ENCODE assay signal across 10 mouse cellular contexts in genomic region chr10:105639011-105639451, GRCm38 (mm10).
DNase-seq lines count a peak whose midpoint lies in the region; ATAC-seq lines count a peak whose summit lies in the region.
"Had no signal": no experiment of that assay in that cellular context is flagged by ENCODE, and none has a peak within 500 bp of the region (broad histone marks: within the 10 kb centered on the region; RNA-seq: fewer than 3 reads in every experiment).

No protein-coding gene starts in this region.

- H3K9me3 ChIP-seq in forebrain, embryonic 11.5 days (ENCODE audit: control insufficient read depth, low read length) = no peaks in the 10 kb centered on the region
- H3K9me3 ChIP-seq in forebrain, embryonic 10.5 days = no peaks in the 10 kb centered on the region
- no peaks in the 10 kb centered on the region for H3K9me3 ChIP-seq in neural tube, embryonic 15.5 days (replicated peaks)
- H3K9me3 ChIP-seq in liver, embryonic 11.5 days (ENCODE audit: control insufficient read depth, low read length) = no peaks in the 10 kb centered on the region
- H3K9me3 ChIP-seq: limb, embryonic 13.5 days had no signal

- intact Hi-C loops in gastrocnemius, postnatal 14 days (cut with DNase I; ENCODE audit: low total_unique reads) = no loop called here

- WGBS in forebrain, embryonic 11.5 days = 92% methylated on average over 9 of the region's 9 CpGs
- whole genome bisulfite sequencing in forebrain, embryonic 10.5 days = 90% methylated on average over 9 of the region's 9 CpGs
- 24% methylated on average over 9 of the region's 9 CpGs for WGBS in neural tube, embryonic 15.5 days
- 85% methylated on average over 9 of the region's 9 CpGs for WGBS in liver, embryonic 11.5 days

- H3K27ac ChIP-seq in forebrain, embryonic 11.5 days (ENCODE audit: low read depth, low read length) = no peak overlapping the region
- no peak overlapping the region for H3K27ac ChIP-seq in forebrain, embryonic 10.5 days
- peak overlapping the region; percentile 58 for H3K27ac ChIP-seq in neural tube, embryonic 15.5 days (replicated peaks)
- no peak overlapping the region for H3K27ac ChIP-seq in liver, embryonic 11.5 days (ENCODE audit: low read depth, low read length)
- H3K27ac ChIP-seq: limb, embryonic 13.5 days had no signal

- H3K36me3 ChIP-seq in forebrain, embryonic 11.5 days (ENCODE audit: control insufficient read depth, insufficient read depth, low read length) = no peaks in the 10 kb centered on the region
- no peaks in the 10 kb centered on the region for H3K36me3 ChIP-seq in forebrain, embryonic 10.5 days (replicated peaks)
- no peaks in the 10 kb centered on the region for H3K36me3 ChIP-seq in neural tube, embryonic 15.5 days
- H3K36me3 ChIP-seq in liver, embryonic 11.5 days (ENCODE audit: control insufficient read depth, insufficient read depth, low read length) = no peaks in the 10 kb centered on the region
- H3K36me3 ChIP-seq: limb, embryonic 13.5 days had no signal

- no peak overlapping the region for H3K9ac ChIP-seq in forebrain, embryonic 11.5 days (ENCODE audit: low read length)
- no peak overlapping the region for H3K9ac ChIP-seq in neural tube, embryonic 15.5 days (replicated peaks)
- H3K9ac ChIP-seq in liver, embryonic 11.5 days (ENCODE audit: low read depth, low read length) = no peak overlapping the region
- H3K9ac ChIP-seq: limb, embryonic 13.5 days had no signal

- no peak overlapping the region for H3K4me3 ChIP-seq in forebrain, embryonic 11.5 days (ENCODE audit: low read depth, low read length)
- H3K4me3 ChIP-seq in forebrain, embryonic 10.5 days = no peak overlapping the region
- H3K4me3 ChIP-seq in neural tube, embryonic 15.5 days (replicated peaks) = no peak overlapping the region
- H3K4me3 ChIP-seq in liver, embryonic 11.5 days (ENCODE audit: low read depth, low read length) = no peak overlapping the region
- H3K4me3 ChIP-seq: limb, embryonic 13.5 days had no signal

- DNase-seq in forebrain, embryonic 11.5 days (ENCODE audit: low spot score) = no peak
- no peak for DNase-seq in forebrain, embryonic 10.5 days (ENCODE audit: extremely low spot score, low spot score)
- peak; percentile 48 for DNase-seq in embryo, embryonic 11 days
- peak; percentile 25 to 35 for DNase-seq in layer of hippocampus, postnatal 10 days (ENCODE audit: low spot score in 2 of 2)
- no peak for DNase-seq in liver, embryonic 11.5 days (ENCODE audit: low spot score)
- no peak for DNase-seq in gastrocnemius, postnatal 14 days
- no peak for DNase-seq in heart, adult 9 months (ENCODE audit: low spot score in 2 of 2)
- DNase-seq: adrenal gland, postnatal 36 days had no signal

- H3K4me2 ChIP-seq in forebrain, embryonic 11.5 days (ENCODE audit: low read depth, low read length, severe bottlenecking) = no peak overlapping the region
- H3K4me2 ChIP-seq in neural tube, embryonic 15.5 days = peak overlapping the region; percentile 38
- no peak overlapping the region for H3K4me2 ChIP-seq in liver, embryonic 11.5 days
- H3K4me2 ChIP-seq: limb, embryonic 13.5 days had no signal

- no peaks in the 10 kb centered on the region for H3K4me1 ChIP-seq in forebrain, embryonic 11.5 days (replicated peaks; ENCODE audit: control insufficient read depth, insufficient read depth, low read length)
- no peaks in the 10 kb centered on the region for H3K4me1 ChIP-seq in forebrain, embryonic 10.5 days
- H3K4me1 ChIP-seq in neural tube, embryonic 15.5 days = peaks cover 10% of the 10 kb centered on the region; the same call in 1 of the 2 replicates
- H3K4me1 ChIP-seq in liver, embryonic 11.5 days (replicated peaks; ENCODE audit: control insufficient read depth, insufficient read depth, low read length) = no peaks in the 10 kb centered on the region
- H3K4me1 ChIP-seq: limb, embryonic 13.5 days had no signal

- H3K27me3 ChIP-seq in forebrain, embryonic 11.5 days (ENCODE audit: control insufficient read depth, insufficient read depth, low read length) = no peaks in the 10 kb centered on the region
- no peaks in the 10 kb centered on the region for H3K27me3 ChIP-seq in forebrain, embryonic 10.5 days (ENCODE audit: poor library complexity, severe bottlenecking)
- H3K27me3 ChIP-seq in neural tube, embryonic 15.5 days (replicated peaks) = no peaks in the 10 kb centered on the region
- H3K27me3 ChIP-seq in liver, embryonic 11.5 days (replicated peaks; ENCODE audit: control insufficient read depth, insufficient read depth, low read length) = no peaks in the 10 kb centered on the region
- H3K27me3 ChIP-seq: limb, embryonic 13.5 days had no signal

- 0 out of 2 replicates have a peak, but pooled peaks have one; percentile 28 for ATAC-seq in forebrain, embryonic 11.5 days (replicated peaks; ENCODE audit: low FRiP score)
- peak; percentile 91 for ATAC-seq in neural tube, embryonic 15.5 days (ENCODE audit: low FRiP score)
- ATAC-seq in liver, embryonic 11.5 days (replicated peaks; ENCODE audit: low FRiP score) = no peak

Comparison
In these comparisons a context has a peak if more than half of its experiments do, and no peak if none do; other contexts are left out.
1. DNase-seq: peak in embryo, embryonic 11 days (single experiment) and layer of hippocampus, postnatal 10 days (2 of 2); none in forebrain, embryonic 11.5 days (single experiment), forebrain, embryonic 10.5 days (single experiment), liver, embryonic 11.5 days (single experiment), gastrocnemius, postnatal 14 days (single experiment) and heart, adult 9 months (0 of 2).